Mouse (Mus musculus) embryonic facial prominence, embryonic 10.5 days (tissue): ENCODE measurements at regions not wholly inside any gene's neighbourhood (a gene's known extent, or its start where the extent isn't known, plus 50 kb on each side); places are given as distances from the start of the nearest gene placed in this dataset.

Source experiments
- DNase-seq: peaks from one replicate; pipeline ENCODE4 v3.0.0-alpha.2; 2017; ENCODE audit warnings: low spot score
- H3K27ac ChIP-seq: fragments of 300-500 bp; sonication (generic); replicated peaks from 2 replicates; pipeline ENCODE4 v1.5.1; 2016; ENCODE audit warnings: mild to moderate bottlenecking
- H3K27me3 ChIP-seq: fragments of 300-500 bp; sonication (generic); replicated peaks from 2 replicates; pipeline ENCODE4 v1.6.1; 2016; ENCODE audit warnings: low read depth, mild to moderate bottlenecking; ENCODE audit not compliant: poor library complexity, severe bottlenecking
- H3K36me3 ChIP-seq: fragments of 300-500 bp; sonication (generic); replicated peaks from 2 replicates; pipeline ENCODE4 v1.6.1; 2016; ENCODE audit warnings: mild to moderate bottlenecking, moderate library complexity
- H3K4me1 ChIP-seq: fragments of 300-500 bp; sonication (generic); 2 replicates; pipeline ENCODE4 v1.6.1; 2016
- H3K4me3 ChIP-seq: fragments of 300-500 bp; sonication (generic); 2 replicates; pipeline ENCODE4 v1.5.1; 2016; ENCODE audit warnings: mild to moderate bottlenecking, moderate library complexity
- H3K9me3 ChIP-seq: fragments of 300-500 bp; sonication (generic); 2 replicates; pipeline ENCODE4 v1.6.1; 2016; ENCODE audit warnings: mild to moderate bottlenecking
- WGBS: fragments of 180-500 bp; shearing (Covaris S2); methylation state at CpG from one replicate; pipeline ENCODE4 v1.1.7; 2016; 5-methylcytosine and 5-hydroxymethylcytosine counted together

DNA sequence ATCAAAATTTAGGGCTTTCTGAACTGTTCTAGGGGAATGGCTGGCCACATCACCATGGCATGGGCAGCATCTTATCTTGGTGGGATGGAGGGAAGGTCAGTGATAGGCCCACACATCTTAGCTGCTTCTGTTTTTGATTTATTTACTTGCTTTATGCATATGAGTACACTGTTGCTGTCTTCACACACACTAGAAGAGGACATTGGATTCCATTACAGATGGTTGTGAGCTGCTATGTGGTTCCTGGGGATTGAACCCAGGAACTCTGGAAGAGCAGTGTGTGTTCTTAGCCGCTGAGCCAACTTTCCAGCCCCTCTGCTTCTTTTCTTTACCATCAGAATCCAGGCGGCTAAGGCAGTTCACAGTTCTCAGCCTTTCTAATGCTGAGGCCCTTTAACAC lies 260.4 kb downstream of the Dact1 start:
- no peaks in the 10 kb centered on the region for H3K36me3 ChIP-seq
- no peak overlapping the region for H3K27ac ChIP-seq
- H3K4me3 ChIP-seq = no peak overlapping the region
- no peak for DNase-seq
- 78% methylated on average over 2 of the region's 2 CpGs for WGBS
- peaks cover 37% of the 10 kb centered on the region for H3K4me1 ChIP-seq
- H3K27me3 ChIP-seq = 0 out of 2 replicates have a peak, but pooled peaks cover 3% of the 10 kb centered on the region
- no peaks in the 10 kb centered on the region for H3K9me3 ChIP-seq

DNA sequence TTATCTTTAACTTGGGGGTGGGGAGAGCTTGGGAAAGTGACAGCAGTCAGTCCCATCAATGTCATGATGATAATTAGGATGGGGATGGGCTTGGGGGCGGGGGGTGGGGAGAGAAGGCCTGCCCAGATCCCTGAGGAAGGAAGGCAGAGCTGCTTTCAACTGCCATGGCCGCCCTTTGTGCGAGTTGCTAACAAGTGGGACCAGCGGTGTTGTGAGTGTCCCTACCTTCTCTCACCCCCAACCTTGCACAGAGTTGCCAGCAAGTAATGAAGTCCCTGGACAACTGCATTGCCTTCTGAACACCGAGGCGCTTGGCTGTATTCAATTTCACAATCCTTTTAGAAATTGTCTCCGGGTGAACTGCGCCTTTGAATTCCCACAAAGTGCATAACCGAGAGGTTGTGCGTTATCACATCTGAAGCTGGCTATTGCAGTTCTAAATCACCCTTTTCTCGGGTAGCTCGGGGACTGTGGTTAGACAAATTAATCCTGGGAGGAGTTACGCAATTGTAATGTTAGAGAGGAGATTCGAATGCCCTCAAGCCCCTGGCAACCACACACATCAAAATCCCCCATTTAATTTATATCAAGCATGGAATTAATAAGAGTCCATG lies 257.9 kb upstream of the Daam1 start:
- DNase-seq = no peak
- no peak overlapping the region for H3K4me3 ChIP-seq
- no peaks in the 10 kb centered on the region for H3K9me3 ChIP-seq
- H3K27me3 ChIP-seq = no peaks in the 10 kb centered on the region
- peak overlapping the region; percentile 52 for H3K27ac ChIP-seq
- 55% methylated on average over 14 of the region's 14 CpGs for WGBS
- H3K36me3 ChIP-seq = no peaks in the 10 kb centered on the region
- H3K4me1 ChIP-seq = peaks cover 44% of the 10 kb centered on the region

DNA sequence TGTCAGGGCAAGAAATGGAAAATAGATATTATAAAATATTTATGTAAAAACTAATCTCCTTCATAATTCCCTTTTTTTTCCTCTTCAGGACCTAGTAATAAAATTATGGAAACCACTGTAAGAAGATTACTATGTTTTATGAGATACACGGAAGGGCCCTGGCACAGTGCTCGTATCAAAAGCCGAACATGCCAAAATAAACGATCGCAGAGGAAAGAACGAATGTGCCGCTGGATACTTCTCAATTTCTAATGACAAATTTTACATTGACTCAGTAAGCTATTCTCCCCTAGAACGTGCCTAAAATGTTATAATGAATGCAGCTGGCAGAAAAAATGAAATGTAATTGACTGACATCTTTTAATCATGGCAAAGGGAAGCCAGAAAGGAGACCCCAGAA lies 257.4 kb upstream of the Daam1 start:
- no peak overlapping the region for H3K27ac ChIP-seq
- no peaks in the 10 kb centered on the region for H3K27me3 ChIP-seq
- no peak for DNase-seq
- H3K4me1 ChIP-seq = peaks cover 42% of the 10 kb centered on the region
- H3K4me3 ChIP-seq = no peak overlapping the region
- no peaks in the 10 kb centered on the region for H3K9me3 ChIP-seq
- 92% methylated on average over 8 of the region's 8 CpGs for WGBS
- H3K36me3 ChIP-seq = no peaks in the 10 kb centered on the region

DNA sequence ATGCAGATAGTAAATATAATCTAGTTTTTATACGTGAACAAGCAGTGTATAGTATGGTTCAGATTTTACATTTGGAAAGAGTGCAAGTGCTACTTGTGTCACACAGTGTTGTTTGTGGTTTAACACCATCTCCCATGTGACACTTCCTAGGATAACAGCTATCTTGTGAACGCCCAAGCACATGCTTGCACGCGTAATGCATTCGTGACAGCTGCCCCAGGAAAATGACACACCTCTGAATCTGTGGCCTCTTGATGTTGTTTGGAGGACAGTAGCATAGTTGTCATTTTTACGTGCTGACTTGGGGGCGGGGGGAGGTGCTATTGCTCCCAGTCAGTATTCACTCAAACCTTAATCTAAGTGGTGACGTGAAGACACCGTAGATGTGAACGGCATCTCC lies 256.2 kb upstream of the Daam1 start:
- DNase-seq = no peak
- Histone ChIP-seq H3K9me3 (no peaks in the 10 kb centered on the region), H3K4me1 (peaks cover 42% of the 10 kb centered on the region), H3K27ac (no peak overlapping the region), H3K4me3 (no peak overlapping the region), H3K36me3 (no peaks in the 10 kb centered on the region), H3K27me3 (no peaks in the 10 kb centered on the region)
- 92% methylated on average over 10 of the region's 10 CpGs for WGBS

DNA sequence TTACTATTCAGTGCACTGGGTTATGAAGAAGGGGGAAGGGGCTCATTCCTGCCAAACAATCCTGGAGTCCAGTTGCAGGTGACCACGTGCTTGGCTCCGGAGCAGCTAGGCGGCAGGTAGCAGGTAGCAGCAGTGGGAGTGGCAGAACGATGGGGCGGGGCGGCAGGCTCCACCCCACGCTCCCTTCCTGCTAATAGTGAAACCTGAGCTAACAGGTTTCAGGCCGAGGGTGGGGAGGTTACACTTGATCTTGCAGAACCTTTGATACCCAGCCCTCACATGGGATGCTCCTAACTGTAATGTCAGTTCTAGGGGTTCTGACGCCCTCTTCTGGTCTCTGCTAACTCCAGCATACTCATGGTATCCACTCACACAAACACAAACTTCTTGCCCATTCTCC lies 253.5 kb upstream of the Daam1 start:
- no peaks in the 10 kb centered on the region for H3K9me3 ChIP-seq
- H3K36me3 ChIP-seq = no peaks in the 10 kb centered on the region
- WGBS = 4% methylated on average over 9 of the region's 9 CpGs
- peak; percentile 76 for DNase-seq
- H3K4me3 ChIP-seq = peak overlapping the region; percentile 49
- peaks cover 30% of the 10 kb centered on the region for H3K4me1 ChIP-seq
- H3K27ac ChIP-seq = 0 out of 2 replicates have a peak overlapping the region, but pooled peaks have one; percentile 14
- no peaks in the 10 kb centered on the region for H3K27me3 ChIP-seq

DNA sequence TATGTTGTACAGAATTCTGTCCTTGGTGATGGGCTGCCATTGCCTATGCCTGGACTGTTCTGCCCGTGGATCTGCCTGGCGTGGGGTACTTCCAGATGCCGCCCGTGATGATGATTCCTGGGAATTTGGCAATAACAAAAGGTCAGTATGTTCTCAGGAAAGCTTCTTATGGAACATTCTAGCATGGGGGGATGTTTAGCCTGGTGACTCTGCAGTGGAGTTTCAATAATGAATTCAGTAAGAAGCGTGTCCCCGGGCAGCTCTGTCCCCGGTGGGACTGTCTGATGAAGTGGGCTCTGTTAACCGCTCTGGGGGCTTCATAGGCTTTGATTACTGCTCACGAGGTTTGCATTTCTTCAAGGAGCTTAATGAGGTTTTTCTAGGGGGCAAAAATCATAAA lies 252.9 kb upstream of the Daam1 start:
- Histone ChIP-seq H3K4me3 (no peak overlapping the region), H3K9me3 (no peaks in the 10 kb centered on the region), H3K27me3 (no peaks in the 10 kb centered on the region), H3K4me1 (peaks cover 23% of the 10 kb centered on the region), H3K36me3 (no peaks in the 10 kb centered on the region), H3K27ac (no peak overlapping the region; the same call in 1 of the 2 replicates)
- 78% methylated on average over 9 of the region's 9 CpGs for WGBS
- DNase-seq = no peak

DNA sequence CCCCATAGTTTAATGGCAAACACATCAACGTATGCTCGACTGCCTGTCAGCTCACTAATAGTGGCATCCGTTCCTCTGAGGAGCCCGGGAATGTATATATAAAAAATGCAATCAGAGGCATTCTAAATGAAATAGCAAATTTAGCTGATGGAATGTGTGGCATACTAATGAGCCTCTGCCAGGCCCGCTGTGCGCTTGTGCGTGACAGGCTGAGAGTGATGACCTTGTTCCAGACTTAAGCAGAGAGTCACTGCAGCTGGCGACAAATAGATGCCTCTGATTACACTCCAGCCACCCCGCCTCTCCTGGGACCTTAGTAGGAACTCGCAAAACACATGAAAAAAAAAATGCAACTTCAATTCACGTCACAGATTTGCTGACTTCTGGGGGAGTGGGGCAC lies 252.0 kb upstream of the Daam1 start:
- no peaks in the 10 kb centered on the region for H3K36me3 ChIP-seq
- 60% methylated on average over 11 of the region's 11 CpGs for WGBS
- no peak for DNase-seq
- H3K27me3 ChIP-seq = no peaks in the 10 kb centered on the region
- peaks cover 20% of the 10 kb centered on the region for H3K4me1 ChIP-seq
- H3K9me3 ChIP-seq = no peaks in the 10 kb centered on the region
- no peak overlapping the region for H3K4me3 ChIP-seq
- H3K27ac ChIP-seq = no peak overlapping the region

DNA sequence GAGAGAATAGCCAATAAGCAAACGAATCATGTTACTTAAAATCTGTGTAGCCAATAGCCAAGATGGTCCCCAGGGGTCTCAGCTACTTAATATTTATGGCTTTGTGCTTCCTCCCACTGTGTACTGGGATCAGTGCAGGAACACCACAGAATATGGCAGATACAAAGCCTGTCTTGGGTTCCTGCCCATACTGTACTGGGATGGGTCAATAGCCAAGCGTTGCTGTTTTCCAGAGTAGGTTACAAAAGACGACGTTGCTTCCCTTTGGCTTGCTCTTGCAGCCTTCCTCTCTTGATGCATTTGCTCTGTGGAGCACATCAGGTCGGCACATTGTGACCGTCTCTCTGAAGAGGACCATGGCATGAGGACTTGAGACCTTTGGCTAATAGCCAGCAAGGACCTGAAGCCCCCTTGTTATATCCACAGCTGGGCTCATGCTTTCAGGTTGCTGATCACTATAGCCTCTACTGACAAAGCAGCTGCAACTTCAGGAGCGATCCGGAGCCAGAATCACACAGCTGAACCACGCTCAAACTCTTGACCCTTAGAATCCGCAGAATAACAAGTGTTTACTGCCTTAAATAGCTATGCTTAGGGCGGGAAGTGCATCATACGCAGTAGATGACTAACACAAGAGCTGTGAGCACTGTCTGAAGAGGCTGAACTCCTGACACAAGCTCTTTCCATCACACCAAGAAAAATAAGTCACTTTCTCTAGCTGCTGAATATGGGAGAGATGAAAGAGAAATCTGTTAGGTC lies 250.2 kb upstream of the Daam1 start:
- 87% methylated on average over 12 of the region's 12 CpGs for WGBS
- H3K4me3 ChIP-seq = no peak overlapping the region
- no peaks in the 10 kb centered on the region for H3K27me3 ChIP-seq
- H3K9me3 ChIP-seq = no peaks in the 10 kb centered on the region
- no peak for DNase-seq
- H3K27ac ChIP-seq = no peak overlapping the region
- peaks cover 20% of the 10 kb centered on the region for H3K4me1 ChIP-seq
- H3K36me3 ChIP-seq = no peaks in the 10 kb centered on the region

DNA sequence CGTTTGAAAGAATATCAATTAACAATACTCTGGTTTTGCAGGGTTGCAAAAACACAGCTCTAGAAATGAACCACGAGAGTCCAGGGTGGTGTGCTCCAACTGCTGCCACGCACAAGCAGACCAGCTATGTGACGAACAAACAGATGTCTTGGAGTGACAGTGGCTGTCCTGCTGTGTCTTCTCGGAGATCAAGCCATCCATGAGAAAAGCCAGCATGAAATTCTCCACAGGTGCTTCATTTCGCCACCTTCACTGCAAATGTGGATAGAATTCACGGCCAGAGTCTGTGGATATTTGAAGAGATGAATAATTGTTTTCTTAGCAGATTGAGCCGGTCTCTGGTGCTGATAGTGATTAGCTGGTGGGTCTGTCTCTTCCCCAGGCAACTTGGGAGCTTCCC lies 246.3 kb upstream of the Daam1 start:
- H3K4me1 ChIP-seq = no peaks in the 10 kb centered on the region
- no peak for DNase-seq
- no peaks in the 10 kb centered on the region for H3K36me3 ChIP-seq
- WGBS = 81% methylated on average over 8 of the region's 8 CpGs
- no peak overlapping the region for H3K27ac ChIP-seq
- H3K9me3 ChIP-seq = no peaks in the 10 kb centered on the region
- H3K4me3 ChIP-seq = no peak overlapping the region
- no peaks in the 10 kb centered on the region for H3K27me3 ChIP-seq

DNA sequence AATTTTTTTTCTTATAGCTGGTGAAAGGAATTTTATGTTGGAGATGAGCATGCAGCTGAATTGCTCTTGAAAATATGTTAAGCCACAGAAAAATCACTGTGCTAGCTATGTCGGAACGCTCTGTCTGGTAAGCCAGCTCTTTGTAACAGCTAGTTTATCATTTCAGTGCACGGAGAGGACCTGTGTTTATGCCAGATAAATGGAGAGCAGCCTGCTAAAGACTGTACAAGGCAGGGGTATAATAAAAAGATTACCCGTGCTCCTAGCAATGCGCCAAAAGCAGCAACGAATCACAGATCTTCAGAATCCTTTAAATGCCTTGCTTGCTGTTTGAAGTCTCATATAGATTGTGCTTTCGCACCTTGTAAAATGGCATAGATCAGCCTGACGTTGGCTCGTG lies 232.2 kb upstream of the Daam1 start:
- 90% methylated on average over 9 of the region's 9 CpGs for WGBS
- H3K36me3 ChIP-seq = no peaks in the 10 kb centered on the region

DNA sequence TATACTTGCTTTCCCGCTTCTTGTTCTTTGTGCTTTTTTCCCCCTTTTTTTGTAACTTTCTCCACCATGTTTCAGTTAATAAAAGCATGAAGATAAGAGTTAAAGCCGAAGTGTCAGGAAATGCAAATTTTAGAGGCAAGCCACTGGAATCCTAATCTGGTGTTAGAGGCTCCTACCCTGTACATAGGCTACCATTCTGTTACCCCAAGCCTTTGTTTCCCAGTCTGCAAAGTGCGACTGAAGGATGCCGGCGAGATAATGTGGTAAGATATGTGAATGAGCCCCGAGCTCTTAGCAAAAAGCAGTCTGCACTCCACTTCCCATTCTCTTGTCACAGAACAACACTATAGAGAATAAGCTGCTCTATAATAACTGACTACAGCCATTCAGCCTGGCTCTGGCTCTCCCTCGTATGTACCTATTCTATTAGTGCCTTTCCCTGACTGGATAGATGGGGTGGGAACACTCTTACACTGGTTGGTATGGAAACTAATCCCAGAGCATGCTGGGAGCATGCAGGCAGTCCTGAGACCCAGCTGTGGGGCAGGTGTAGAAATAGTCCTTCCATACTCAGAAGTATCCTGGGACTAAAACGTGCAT lies 229.7 kb upstream of the Daam1 start:
- H3K36me3 ChIP-seq = no peaks in the 10 kb centered on the region
- DNase-seq = no peak
- no peak overlapping the region for H3K27ac ChIP-seq
- H3K4me1 ChIP-seq = no peaks in the 10 kb centered on the region
- WGBS = 77% methylated on average over 8 of the region's 8 CpGs
- H3K27me3 ChIP-seq = no peaks in the 10 kb centered on the region
- H3K9me3 ChIP-seq = no peaks in the 10 kb centered on the region
- no peak overlapping the region for H3K4me3 ChIP-seq

More for the DNA sequence above, 232.2 kb upstream of the Daam1 start:
- H3K4me3 ChIP-seq = no peak overlapping the region
- no peaks in the 10 kb centered on the region for H3K9me3 ChIP-seq
- DNase-seq = no peak
- H3K27me3 ChIP-seq = no peaks in the 10 kb centered on the region
- no peaks in the 10 kb centered on the region for H3K4me1 ChIP-seq
- no peak overlapping the region for H3K27ac ChIP-seq

DNA sequence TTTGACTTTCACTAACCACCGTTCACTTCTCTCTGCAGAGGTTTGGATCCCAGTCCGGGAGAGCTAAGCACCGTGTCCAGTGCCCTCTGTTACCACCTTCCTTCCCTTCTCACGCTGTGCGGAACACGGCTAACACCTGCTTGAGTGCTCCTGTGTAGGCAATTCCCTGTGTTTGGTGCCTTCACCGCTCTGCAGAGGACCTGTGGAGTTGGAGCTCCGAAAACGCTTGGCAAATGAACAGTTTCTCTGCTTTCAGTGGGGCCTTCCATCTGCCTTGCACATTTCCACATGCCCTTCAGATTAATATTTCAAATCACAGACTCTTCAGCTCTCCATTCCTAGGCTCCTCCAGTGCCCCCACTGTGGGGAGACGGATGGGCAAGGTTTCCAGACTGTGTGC lies 227.7 kb upstream of the Daam1 start:
- DNase-seq = no peak
- WGBS = 94% methylated on average over 10 of the region's 10 CpGs
- no peaks in the 10 kb centered on the region for H3K4me1 ChIP-seq
- H3K36me3 ChIP-seq = no peaks in the 10 kb centered on the region
- H3K4me3 ChIP-seq = no peak overlapping the region
- H3K9me3 ChIP-seq = 0 out of 2 replicates have a peak, but pooled peaks cover 1% of the 10 kb centered on the region
- no peaks in the 10 kb centered on the region for H3K27me3 ChIP-seq
- H3K27ac ChIP-seq = no peak overlapping the region

DNA sequence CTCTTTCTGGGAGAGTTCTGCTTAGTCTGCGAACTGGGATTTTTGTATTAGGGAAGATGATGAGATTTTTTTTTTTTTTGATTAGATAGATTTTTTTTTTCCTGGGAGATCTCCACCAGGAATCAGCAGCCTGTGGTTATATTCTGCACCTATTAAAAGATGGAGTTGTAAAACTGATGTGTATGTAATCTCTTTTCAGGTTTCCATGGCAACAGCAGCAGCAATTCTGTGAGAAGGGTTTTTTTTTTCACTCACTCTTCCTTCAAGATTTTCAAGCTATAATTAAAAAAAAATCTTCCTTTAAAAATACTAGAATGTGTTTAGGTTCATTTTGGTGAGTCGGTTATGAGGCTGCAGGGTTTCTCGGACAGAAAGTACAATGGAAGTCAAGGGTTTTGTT lies 224.5 kb upstream of the Daam1 start:
- Histone ChIP-seq H3K4me1 (no peaks in the 10 kb centered on the region), H3K27me3 (no peaks in the 10 kb centered on the region), H3K4me3 (no peak overlapping the region), H3K9me3 (0 out of 2 replicates have a peak, but pooled peaks cover 2% of the 10 kb centered on the region), H3K36me3 (no peaks in the 10 kb centered on the region), H3K27ac (no peak overlapping the region)
- 90% methylated on average over 3 of the region's 3 CpGs for WGBS
- no peak for DNase-seq
